Mouse (Mus musculus) liver, postnatal 0 days (tissue): ENCODE data around the gene Steap4. TPM values are rescaled to one million over a fixed set of nuclear protein-coding genes. Genes with fewer than 3 reads are reported as not detected.
"Not testable (repeated sequence)": the region's sequence is repeated elsewhere in the genome, so short reads cannot be mapped to it uniquely, and the experiment has no call there.

Experiments
- ATAC-seq: fragments of 200-750 bp; cut with Nextera tagmentation; 2 replicates; pipeline ENCODE4 v1.8.0; 2017; ENCODE audit warnings: mild to moderate bottlenecking, moderate library complexity
- DNase-seq: peaks from one replicate; pipeline ENCODE4 v3.0.0-alpha.2; 2016
- H3K27ac ChIP-seq: fragments of 300-500 bp; sonication (generic); 2 replicates; pipeline ENCODE4 v1.5.1; 2014; ENCODE audit warnings: antibody characterized with exemption, moderate library complexity, mild to moderate bottlenecking, low read depth
- H3K27me3 ChIP-seq: fragments of 300-500 bp; sonication (generic); 2 replicates; pipeline ENCODE4 v1.6.1; 2014; ENCODE audit warnings: low read length, control low read depth, mixed read lengths; ENCODE audit not compliant: insufficient read depth
- H3K36me3 ChIP-seq: fragments of 300-500 bp; sonication (generic); replicated peaks from 2 replicates; pipeline ENCODE4 v1.6.1; 2014; ENCODE audit warnings: mild to moderate bottlenecking, control low read depth, low read length, moderate library complexity, mixed read lengths; ENCODE audit not compliant: insufficient read depth
- H3K4me1 ChIP-seq: fragments of 300-500 bp; sonication (generic); 2 replicates; pipeline ENCODE4 v1.6.1; 2014; ENCODE audit warnings: antibody characterized with exemption, mild to moderate bottlenecking, control low read depth; ENCODE audit not compliant: insufficient read depth
- H3K4me2 ChIP-seq: fragments of 300-500 bp; sonication (generic); 2 replicates; pipeline ENCODE4 v1.6.1; 2014; ENCODE audit warnings: low read depth, mild to moderate bottlenecking, low read length, moderate library complexity, mixed read lengths
- H3K4me3 ChIP-seq: fragments of 300-500 bp; sonication (generic); 2 replicates; pipeline ENCODE4 v1.5.1; 2014; ENCODE audit warnings: low read depth, low read length
- H3K9ac ChIP-seq: fragments of 300-500 bp; sonication (generic); replicated peaks from 2 replicates; pipeline ENCODE4 v1.6.1; 2014; ENCODE audit warnings: mild to moderate bottlenecking, moderate library complexity
- H3K9me3 ChIP-seq: fragments of 300-500 bp; sonication (generic); 2 replicates; pipeline ENCODE4 v1.6.1; 2016; ENCODE audit warnings: mild to moderate bottlenecking, control low read depth, low read length, mixed read lengths
- CTCF ChIP-seq: sonication (generic); IDR thresholded peaks from 2 replicates; pipeline ENCODE4 v1.5.1; 2016; ENCODE audit warnings: antibody characterized with exemption, low read depth
- EP300 ChIP-seq: IDR thresholded peaks from 2 replicates; pipeline ENCODE4 v1.6.1; 2016; ENCODE audit warnings: antibody characterized with exemption, low read depth, mild to moderate bottlenecking
- WGBS: fragments of 180-500 bp; shearing (Covaris S2); extraction: QIAGEN DNeasy Blood & Tissue Kit; methylation state at CpG from one replicate; pipeline ENCODE4 v1.1.7; 2014; ENCODE audit not compliant: insufficient replicate concordance; 5-methylcytosine and 5-hydroxymethylcytosine counted together
- polyA plus RNA-seq: library from polyadenylated mRNA; unstranded; fragments of >200 nt; fragmentation: Nextera tagmentation; extraction: Ambion mirVana; gene quantifications from 2 replicates; pipeline ENCODE4 v1.2.1, GENCODE M21; 2015

Steap4 gene
- polyA plus RNA-seq, 1 experiment from 2014 or later, result 18.4 TPM

- H3K9me3 ChIP-seq, result no peaks in the 10 kb centered on the region
- H3K9ac ChIP-seq, result no peak overlapping the region
- H3K27me3 ChIP-seq, result no peaks in the 10 kb centered on the region
- H3K36me3 ChIP-seq, result peaks cover 2% of the 10 kb centered on the region; the same call in 1 of the 2 replicates
- no peak overlapping the region for H3K4me3 ChIP-seq
- ATAC-seq (peak; percentile 23; the same call in 1 of the 2 replicates), DNase-seq (no peak)
- H3K4me1 ChIP-seq, result no peaks in the 10 kb centered on the region
- no peak overlapping the region for H3K27ac ChIP-seq
- H3K4me2 ChIP-seq, result no peak overlapping the region
- TF ChIP-seq EP300 (no peak), CTCF (no peak)
- WGBS, result 67% methylated on average over 11 of the region's 11 CpGs
Observed at GRCm38 (mm10) chr5:7974522-7975197, 14.4 kb downstream of the Steap4 start.

GRCm38 (mm10) chr5:7980586-7980985 is 20.3 kb downstream of the Steap4 start:
- TF ChIP-seq CTCF (no peak), EP300 (peak; percentile 75)
- no peak overlapping the region for H3K27ac ChIP-seq
- no peaks in the 10 kb centered on the region for H3K9me3 ChIP-seq
- H3K9ac ChIP-seq, result no peak overlapping the region
- H3K4me1 ChIP-seq, result no peaks in the 10 kb centered on the region
- peak; percentile 85 for ATAC-seq
- peaks cover 2% of the 10 kb centered on the region; the same call in 1 of the 2 replicates for H3K36me3 ChIP-seq
- no peak overlapping the region for H3K4me3 ChIP-seq
- WGBS, result 34% methylated on average over 5 of the region's 5 CpGs
- peak; percentile 35 for DNase-seq
- no peak overlapping the region for H3K4me2 ChIP-seq
- H3K27me3 ChIP-seq, result no peaks in the 10 kb centered on the region

GRCm38 (mm10) chr5:7987962-7988361 is 27.7 kb downstream of the Steap4 start:
- TF ChIP-seq CTCF (no peak), EP300 (no peak)
- Histone ChIP-seq H3K27me3 (no peaks in the 10 kb centered on the region), H3K27ac (no peak overlapping the region), H3K36me3 (no peaks in the 10 kb centered on the region), H3K4me3 (no peak overlapping the region), H3K4me2 (no peak overlapping the region), H3K4me1 (no peaks in the 10 kb centered on the region), H3K9me3 (no peaks in the 10 kb centered on the region), H3K9ac (no peak overlapping the region)
- DNase-seq (no peak), ATAC-seq (no peak)
- 49% methylated on average over 1 of the region's 1 CpGs for WGBS

GRCm38 (mm10) chr5:7988415-7988814 is 28.2 kb downstream of the Steap4 start:
- DNase-seq (no peak), ATAC-seq (no peak)
- Histone ChIP-seq H3K4me3 (no peak overlapping the region), H3K4me2 (no peak overlapping the region), H3K9me3 (no peaks in the 10 kb centered on the region), H3K27ac (no peak overlapping the region), H3K9ac (no peak overlapping the region), H3K36me3 (no peaks in the 10 kb centered on the region), H3K27me3 (no peaks in the 10 kb centered on the region), H3K4me1 (no peaks in the 10 kb centered on the region)
- WGBS, result 48% methylated on average over 4 of the region's 4 CpGs
- TF ChIP-seq CTCF (no peak), EP300 (no peak)

- H3K4me3 ChIP-seq, H3K9ac ChIP-seq, DNase-seq, ATAC-seq, H3K4me2 ChIP-seq, H3K36me3 ChIP-seq, H3K27me3 ChIP-seq, H3K4me1 ChIP-seq, H3K27ac ChIP-seq, H3K9me3 ChIP-seq: not testable (repeated sequence)
- 83% methylated on average over 2 of the region's 2 CpGs for WGBS
Observed at GRCm38 (mm10) chr5:7991631-7992030, 31.4 kb downstream of the Steap4 start.

GRCm38 (mm10) chr5:7993766-7994165 is 33.5 kb downstream of the Steap4 start:
- ATAC-seq, result no peak

More at GRCm38 (mm10) chr5:7993766-7994165, 33.5 kb downstream of the Steap4 start:
- Histone ChIP-seq H3K27me3 (no peaks in the 10 kb centered on the region), H3K4me3 (no peak overlapping the region), H3K9ac (no peak overlapping the region), H3K4me1 (no peaks in the 10 kb centered on the region), H3K27ac (no peak overlapping the region), H3K36me3 (no peaks in the 10 kb centered on the region), H3K9me3 (no peaks in the 10 kb centered on the region), H3K4me2 (no peak overlapping the region)
- no peak for TF ChIP-seq CTCF
- TF ChIP-seq EP300, result no peak
- DNase-seq, result no peak
- 36% methylated on average over 5 of the region's 5 CpGs for WGBS
